Mouse (Mus musculus) bone marrow, adult 2 months (tissue): ENCODE measurements around the gene Adcy7.

ENCODE experiments used
- CTCF ChIP-seq: fragments of 200-500 bp; IDR thresholded peaks from 2 replicates; pipeline ENCODE4 v1.5.1; 2011; ENCODE audit warnings: low read length, control low read depth; ENCODE audit not compliant: control insufficient read depth, insufficient read depth
- POLR2A ChIP-seq: fragments of 200-500 bp; IDR thresholded peaks from 2 replicates; pipeline ENCODE4 v1.6.1; 2011; ENCODE audit warnings: low read depth, mild to moderate bottlenecking, control low read depth, low read length, borderline replicate concordance; ENCODE audit not compliant: control insufficient read depth

- no peak for TF ChIP-seq POLR2A
- peak; percentile 47; the same call in 1 of the 2 replicates for TF ChIP-seq CTCF
These were observed 13.5 kb downstream of the Adcy7 start for GRCm38 (mm10) chr8:88285469-88286356.
